Mouse (Mus musculus): ENCODE data around the gene Akap13.
A peak's percentile ranks its signal among the peaks of the same experiment; 100 is the strongest.
"Not testable (repeated sequence)": the region's sequence is repeated elsewhere in the genome, so short reads cannot be mapped to it uniquely, and the experiment has no call there.

Akap13 gene

DNA sequence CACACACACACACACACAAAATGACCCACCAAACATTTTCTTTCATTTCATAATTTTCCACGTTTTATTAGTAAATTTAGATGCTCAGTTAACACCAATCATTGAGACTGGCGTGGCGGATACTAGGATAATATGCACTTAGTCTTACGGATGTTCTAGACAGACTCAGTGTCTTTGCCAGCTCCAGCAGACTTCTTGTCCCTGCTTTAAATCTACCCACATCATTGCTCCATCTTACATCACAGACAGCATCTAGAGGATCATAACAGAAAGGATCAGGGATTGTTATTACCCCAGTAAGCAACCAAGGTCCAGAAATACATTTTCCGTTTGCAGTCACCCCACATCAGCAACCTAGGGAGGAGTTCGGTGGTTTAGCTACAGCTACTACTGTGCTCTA is 255.6 kb downstream of the Akap13 start:
- no peak for DNase-seq (ENCODE audit: extremely low spot score, low read depth, low spot score)

- DNase-seq (ENCODE audit: extremely low spot score, low read depth, low spot score) = no peak
Observed at GRCm38 (mm10) chr7:75711436-75711835, 256.1 kb downstream of the Akap13 start.

GRCm38 (mm10) chr7:75712808-75713207 is 257.5 kb downstream of the Akap13 start:
- no peak for DNase-seq (ENCODE audit: extremely low spot score, low read depth, low spot score)

DNA sequence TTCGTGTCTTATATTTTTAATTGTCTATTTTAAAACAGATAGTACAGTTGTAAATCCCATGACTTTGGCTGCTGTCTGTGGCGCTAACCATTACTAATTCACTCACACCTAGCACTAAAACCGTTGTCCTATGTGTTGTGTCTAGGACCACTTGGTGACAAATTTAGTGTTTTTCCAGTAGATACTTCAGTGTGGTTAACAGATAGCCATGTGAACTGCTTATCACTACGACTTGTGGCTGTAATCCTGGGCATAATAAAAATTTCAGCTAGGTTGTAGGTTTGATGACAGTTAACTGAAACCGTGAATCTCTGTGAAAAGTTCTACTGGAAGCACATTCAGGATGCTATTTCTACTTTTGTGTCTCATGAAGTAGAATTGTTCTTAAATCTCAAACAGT is 258.6 kb downstream of the Akap13 start:
- DNase-seq (ENCODE audit: extremely low spot score, low read depth, low spot score) = no peak

DNA sequence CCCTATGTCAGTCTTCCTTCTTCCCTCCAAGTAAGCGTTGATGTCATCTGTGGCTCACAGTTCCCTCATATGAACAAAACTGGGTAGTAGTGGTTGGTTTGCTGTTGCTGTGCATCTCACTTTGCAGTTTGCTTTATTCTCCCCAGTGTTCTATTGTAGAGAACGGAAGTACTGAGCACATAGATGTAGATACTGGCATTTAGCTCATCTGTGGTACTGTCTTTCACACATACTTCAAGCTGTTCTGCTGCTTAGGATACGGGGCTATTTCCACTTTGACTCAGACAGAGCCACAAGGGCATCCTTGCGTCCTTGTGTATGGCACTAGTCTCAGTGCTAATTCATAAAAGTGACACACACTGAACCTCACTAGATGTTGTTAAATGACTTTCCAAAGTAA is 259.7 kb downstream of the Akap13 start:
- no peak for DNase-seq (ENCODE audit: extremely low spot score, low read depth, low spot score)

DNA sequence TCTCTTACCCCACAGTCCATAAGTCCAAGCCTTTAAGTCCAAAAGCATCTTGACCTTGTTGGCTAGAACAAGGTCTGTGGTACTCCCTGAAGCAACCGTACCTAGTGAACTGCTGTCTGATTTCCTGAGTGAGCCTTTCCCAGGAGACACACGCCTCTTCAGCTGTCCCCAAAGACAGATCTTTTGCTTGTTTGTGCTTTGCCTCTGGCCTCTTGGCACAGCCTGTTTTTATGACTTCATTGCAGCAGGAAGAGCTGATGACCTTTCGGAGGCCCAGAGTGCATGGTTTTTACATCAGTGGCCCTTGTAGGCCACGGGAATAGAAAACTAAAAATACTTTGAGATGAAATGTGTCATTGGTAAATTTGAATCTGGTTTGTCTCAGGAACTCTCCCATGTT is 260.6 kb downstream of the Akap13 start:
- DNase-seq (ENCODE audit: extremely low spot score, low read depth, low spot score) = no peak

DNA sequence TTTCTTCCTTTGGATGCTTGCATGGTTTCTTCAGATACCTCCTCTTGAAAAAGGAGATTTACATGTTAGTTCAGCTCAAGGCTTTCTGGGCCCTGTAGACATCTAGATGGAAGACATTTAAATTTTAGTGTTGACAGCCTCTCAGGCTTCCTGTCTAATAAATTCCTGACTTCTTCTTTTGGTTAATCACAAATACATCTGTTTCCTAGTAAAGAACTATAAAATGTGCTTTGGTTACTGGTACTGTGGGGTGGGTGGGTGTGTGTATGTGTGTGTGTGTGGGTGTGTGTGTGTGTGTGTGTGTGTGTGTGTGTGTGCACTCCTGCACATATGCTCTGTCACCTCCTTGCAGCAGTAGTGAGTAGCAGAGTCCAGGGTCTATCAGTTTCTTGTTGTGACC is 262.0 kb downstream of the Akap13 start:
- no peak for DNase-seq (ENCODE audit: extremely low spot score, low read depth, low spot score)

DNA sequence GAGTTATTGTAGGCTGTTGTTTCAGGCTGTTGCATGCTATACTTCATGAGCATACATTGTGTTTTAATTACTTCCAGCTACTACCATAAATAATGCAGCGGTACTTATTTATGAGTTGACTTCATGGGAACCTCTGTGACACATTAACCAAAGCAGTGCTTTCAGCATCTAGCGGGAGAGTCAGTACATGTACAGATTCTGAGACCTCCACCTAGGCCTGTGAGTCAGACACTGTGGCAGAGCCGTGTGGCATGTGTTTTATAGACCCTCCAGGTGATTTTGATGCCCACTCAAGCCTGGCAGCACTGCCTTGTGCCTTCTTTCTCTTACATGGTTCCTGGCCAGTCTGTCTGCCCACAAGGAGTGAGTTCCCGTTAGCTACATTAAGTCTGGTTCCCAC is 266.0 kb downstream of the Akap13 start:
- DNase-seq (ENCODE audit: extremely low spot score, low read depth, low spot score) = no peak

DNA sequence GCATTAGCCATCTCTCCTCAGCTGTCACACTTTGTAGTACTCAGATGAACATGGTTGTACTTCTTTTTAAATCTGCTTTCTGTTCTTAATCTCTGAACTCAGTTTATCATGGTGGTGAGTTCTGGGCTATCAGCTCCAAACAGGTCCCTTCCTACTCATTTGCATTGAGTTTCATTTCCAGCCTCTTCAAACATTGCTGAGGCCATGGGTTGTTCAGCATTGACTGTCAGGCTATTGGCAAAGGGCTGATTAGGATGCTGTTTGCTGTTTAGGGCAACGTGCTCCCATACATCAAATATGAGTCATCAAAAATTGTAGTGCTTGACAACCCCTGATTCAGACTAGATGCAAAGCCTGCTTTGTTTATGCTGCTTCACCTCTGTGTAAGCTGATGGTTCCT is 268.7 kb downstream of the Akap13 start:
- no peak for DNase-seq (ENCODE audit: extremely low spot score, low read depth, low spot score)

GRCm38 (mm10) chr7:75725899-75726298 is 270.6 kb downstream of the Akap13 start:
- no peak for DNase-seq (ENCODE audit: extremely low spot score, low read depth, low spot score)

GRCm38 (mm10) chr7:75726867-75727266 is 271.5 kb downstream of the Akap13 start:
- DNase-seq (ENCODE audit: extremely low spot score, low read depth, low spot score) = no peak

GRCm38 (mm10) chr7:75729652-75730051 is 274.3 kb downstream of the Akap13 start:
- DNase-seq (ENCODE audit: extremely low spot score, low read depth, low spot score) = no peak

DNA sequence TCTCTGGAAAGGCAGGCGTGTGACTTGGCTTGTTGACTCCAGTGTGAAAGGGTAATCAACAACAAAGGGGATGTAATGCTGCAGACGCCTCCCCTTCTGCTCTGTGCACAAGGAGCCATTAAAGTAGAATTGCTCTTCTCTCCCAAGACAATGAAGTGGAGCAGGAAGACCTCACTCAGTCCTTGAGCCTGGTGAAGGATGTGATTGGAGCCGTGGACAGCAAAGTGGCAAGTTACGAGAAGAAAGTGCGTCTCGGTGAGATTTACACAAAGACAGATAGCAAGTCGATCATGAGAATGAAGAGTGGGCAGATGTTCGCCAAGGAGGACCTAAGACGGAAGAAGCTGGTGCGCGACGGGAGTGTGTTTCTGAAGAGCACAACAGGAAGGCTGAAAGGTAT is 274.9 kb downstream of the Akap13 start:
- no peak for DNase-seq (ENCODE audit: extremely low spot score, low read depth, low spot score)

DNA sequence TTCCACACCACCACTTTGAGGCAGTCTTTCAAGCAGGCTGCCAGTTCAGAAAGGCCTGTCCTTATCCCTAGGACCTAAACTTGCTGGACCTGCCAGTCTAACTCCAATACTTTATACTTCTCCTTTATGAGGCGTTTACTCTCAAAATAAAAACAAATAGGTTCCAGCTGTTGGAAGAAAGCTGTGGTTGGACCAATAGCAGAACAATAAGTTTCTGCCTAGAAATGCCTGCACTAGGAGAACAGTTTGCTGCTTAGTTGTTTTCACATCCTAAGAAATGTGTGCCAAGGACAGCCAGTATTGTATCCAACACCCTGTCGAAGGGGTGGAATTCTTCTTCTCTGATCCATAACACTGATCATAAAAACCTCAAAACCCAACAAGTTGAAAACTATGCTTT is 276.6 kb downstream of the Akap13 start:
- DNase-seq (ENCODE audit: extremely low spot score, low read depth, low spot score) = no peak

DNA sequence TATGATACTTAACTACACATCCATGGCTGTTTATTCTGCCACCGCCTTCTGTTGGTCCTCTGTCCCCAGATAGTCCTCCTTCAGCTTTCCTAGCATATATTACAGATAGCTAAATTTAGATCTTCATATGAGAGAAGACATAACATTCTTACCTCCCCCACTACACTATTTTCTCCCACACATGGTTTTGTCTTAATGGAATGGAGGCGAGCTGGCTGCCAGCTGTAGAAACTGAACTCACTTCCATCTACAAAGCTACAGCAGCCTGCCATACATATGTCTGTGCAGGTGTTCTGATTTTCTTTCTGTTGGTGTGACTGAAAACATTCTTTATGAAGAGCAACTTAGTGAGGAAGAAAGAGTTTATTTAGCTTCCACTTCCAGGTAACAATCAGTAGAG is 277.8 kb downstream of the Akap13 start:
- no peak for DNase-seq (ENCODE audit: extremely low spot score, low read depth, low spot score)

DNA sequence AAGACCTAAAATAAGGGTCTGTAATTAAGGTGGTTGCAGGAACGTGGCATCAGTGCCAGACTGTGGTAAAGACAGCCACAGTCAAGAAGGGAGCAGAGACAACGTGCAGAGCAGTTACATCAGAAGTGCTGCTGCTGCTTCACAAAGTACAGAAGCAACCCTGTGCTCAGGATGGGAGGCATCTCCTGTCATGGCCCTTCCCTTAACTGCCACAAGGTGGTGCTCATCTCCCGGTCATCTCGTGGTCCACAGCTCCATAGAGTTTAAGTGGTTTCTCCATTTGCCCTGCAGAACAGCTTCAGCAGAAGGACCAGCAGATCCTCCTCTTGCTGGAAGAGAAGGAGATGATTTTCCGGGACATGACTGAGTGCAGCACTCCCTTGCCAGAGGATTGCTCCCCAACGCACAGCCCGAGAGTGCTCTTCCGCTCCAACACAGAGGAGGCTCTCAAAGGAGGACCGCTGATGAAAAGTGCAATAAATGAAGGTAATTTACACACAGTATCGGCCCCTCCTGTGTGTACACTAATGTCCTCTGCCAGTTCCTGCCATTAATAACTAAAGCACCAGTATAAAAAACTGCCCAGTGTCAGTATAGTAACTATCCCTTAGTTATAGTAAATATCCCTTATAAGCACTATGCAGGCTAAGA is 283.9 kb downstream of the Akap13 start:
- DNase-seq (ENCODE audit: extremely low spot score, low read depth, low spot score) = peak; percentile 35

DNA sequence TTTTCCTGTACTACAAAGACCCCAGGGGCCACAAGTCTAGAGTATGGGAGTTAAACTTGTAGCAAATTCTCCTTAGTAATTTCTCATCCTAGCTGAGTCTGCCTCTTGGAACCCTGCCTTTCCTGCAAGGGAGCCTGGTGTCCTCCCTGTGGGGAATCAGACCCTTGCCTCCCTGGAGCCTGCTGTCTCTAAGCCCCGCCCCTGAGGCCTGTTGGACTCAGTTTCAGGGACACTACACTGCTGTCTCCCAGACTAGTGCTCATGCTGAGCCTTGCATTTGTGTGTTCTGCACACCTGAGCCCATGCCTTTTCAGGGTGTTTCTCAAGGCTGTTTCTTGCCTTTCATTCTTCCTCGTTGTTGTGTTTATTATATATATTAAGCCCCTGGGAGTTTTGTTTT is 289.2 kb downstream of the Akap13 start:
- no peak for DNase-seq (ENCODE audit: extremely low spot score, low read depth, low spot score)

- DNase-seq (ENCODE audit: extremely low spot score, low read depth, low spot score) = no peak
Observed at GRCm38 (mm10) chr7:75744978-75745638, 289.8 kb downstream of the Akap13 start.

GRCm38 (mm10) chr7:75745969-75746368 is 290.6 kb downstream of the Akap13 start:
- not testable (repeated sequence) for DNase-seq (ENCODE audit: extremely low spot score, low read depth, low spot score)

GRCm38 (mm10) chr7:75750581-75750980 is 295.2 kb downstream of the Akap13 start:
- no peak for DNase-seq (ENCODE audit: extremely low spot score, low read depth, low spot score)

- DNase-seq (ENCODE audit: extremely low spot score, low read depth, low spot score) = no peak
Observed at GRCm38 (mm10) chr7:75751161-75751803, 295.9 kb downstream of the Akap13 start.

- DNase-seq (ENCODE audit: extremely low spot score, low read depth, low spot score) = no peak
Observed at GRCm38 (mm10) chr7:75752442-75753191, 297.3 kb downstream of the Akap13 start.
